Mouse (Mus musculus) bone marrow, adult 2 months (tissue): ENCODE data around the gene Eif4g3.

Experiments used
- CTCF ChIP-seq: fragments of 200-500 bp; IDR thresholded peaks from 2 replicates; pipeline ENCODE4 v1.5.1; 2011; ENCODE audit warnings: low read length, control low read depth; ENCODE audit not compliant: control insufficient read depth, insufficient read depth
- POLR2A ChIP-seq: fragments of 200-500 bp; IDR thresholded peaks from 2 replicates; pipeline ENCODE4 v1.6.1; 2011; ENCODE audit warnings: low read depth, mild to moderate bottlenecking, control low read depth, low read length, borderline replicate concordance; ENCODE audit not compliant: control insufficient read depth

DNA sequence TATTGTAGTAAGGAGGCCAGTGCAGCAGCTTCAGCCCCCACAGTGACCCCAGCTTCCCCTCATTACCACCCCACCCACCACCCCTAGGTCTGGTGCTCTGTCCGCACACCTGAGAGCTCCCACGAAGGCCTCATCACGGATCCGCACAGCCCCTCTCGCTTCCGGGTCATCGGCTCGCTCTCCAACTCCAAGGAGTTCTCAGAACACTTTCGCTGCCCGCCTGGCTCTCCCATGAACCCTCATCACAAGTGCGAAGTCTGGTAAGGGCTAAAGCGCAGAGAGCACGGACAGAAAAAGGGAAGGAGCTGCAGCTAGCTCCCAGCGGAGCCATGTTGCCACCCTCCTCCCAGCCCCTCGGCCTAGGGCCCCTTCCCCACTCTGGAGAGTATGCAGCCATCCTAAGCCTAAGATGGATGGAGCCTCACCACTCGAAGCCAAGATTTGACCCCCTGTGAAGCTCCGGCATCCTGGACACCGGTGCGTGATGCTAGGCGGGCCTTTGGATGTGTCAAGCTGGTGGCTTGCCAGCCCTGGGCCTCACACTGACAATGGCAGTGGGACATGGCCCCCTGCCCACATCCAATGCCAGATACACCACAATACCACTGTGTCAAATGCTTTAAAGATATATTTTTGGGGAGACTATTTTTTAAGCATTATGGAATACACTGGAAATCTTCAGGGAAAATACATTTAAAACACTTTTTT, 30.0 kb upstream of the Eif4g3 start:
- TF ChIP-seq CTCF: no peak
- no peak for TF ChIP-seq POLR2A
